Mouse (Mus musculus) cortical plate, adult 2 months (tissue): ENCODE results near the gene Mydgf.

Experiments
- CTCF ChIP-seq: fragments of 200-500 bp; IDR thresholded peaks from 2 replicates; pipeline ENCODE4 v1.5.1; 2011; ENCODE audit warnings: mild to moderate bottlenecking, control low read depth, low read length; ENCODE audit not compliant: insufficient read depth; ENCODE audit errors: extremely low read depth
- POLR2A ChIP-seq: fragments of 200-500 bp; IDR thresholded peaks from 2 replicates; pipeline ENCODE4 v1.6.1; 2011; ENCODE audit warnings: mild to moderate bottlenecking, low read length, control low read depth; ENCODE audit not compliant: insufficient read depth; ENCODE audit errors: extremely low read depth

DNA sequence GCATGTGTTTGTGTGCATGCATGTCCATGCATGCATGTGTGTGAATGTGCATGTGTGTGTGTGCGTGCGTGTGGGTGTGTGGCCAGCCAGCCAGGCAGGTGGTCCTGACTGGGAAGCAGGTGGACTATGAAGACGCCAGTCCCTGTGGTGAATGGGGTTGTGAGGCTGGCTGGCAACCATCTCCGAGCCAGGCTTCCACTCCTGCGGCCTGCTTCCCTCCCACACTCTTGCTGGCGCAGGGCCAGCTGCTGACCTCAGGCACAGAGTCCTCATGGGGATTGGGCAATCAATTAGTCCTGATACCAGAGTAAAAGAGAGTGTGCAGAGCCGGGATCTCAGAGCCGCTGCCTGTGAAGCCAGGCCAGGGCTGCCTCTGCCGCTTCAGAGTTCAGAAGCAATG lies 30.1 kb downstream of the Mydgf start:
- TF ChIP-seq CTCF: no peak
- no peak for TF ChIP-seq POLR2A
